In genomic region chr11:86626714-86627113, GRCm38 (mm10) we compare ENCODE assay signal across 2 mouse cellular contexts.
TF ChIP-seq lines count a peak whose summit lies in the region.

No protein-coding gene starts in this region.

TF ChIP-seq in CH12.LX, 34 proteins besides CTCF, POLR2A, EP300 and RAD21:
- TF ChIP-seq USF2 (conservative IDR thresholded peaks at IDR 0.05; ENCODE audit: low read depth, low read length): no peak
- no peak for TF ChIP-seq E2F4 (IDR thresholded peaks at IDR 0.05; ENCODE audit: insufficient replicate concordance, low read depth, low read length)
- no peak for TF ChIP-seq NELFE (IDR thresholded peaks at IDR 0.05; ENCODE audit: low read depth, low read length)
- TF ChIP-seq KAT2A (IDR thresholded peaks at IDR 0.05; ENCODE audit: insufficient replicate concordance, low read length): no peak
- TF ChIP-seq TCF12 (IDR thresholded peaks at IDR 0.05; ENCODE audit: low read depth, low read length): no peak
- TF ChIP-seq CHD1 (IDR thresholded peaks at IDR 0.05; ENCODE audit: low read depth, low read length): no peak
- no peak for TF ChIP-seq ZC3H11A (IDR thresholded peaks at IDR 0.05; ENCODE audit: low read depth, low read length)
- no peak for TF ChIP-seq SIN3A (IDR thresholded peaks at IDR 0.05; ENCODE audit: low read length)
- TF ChIP-seq POLR2AphosphoS2 (IDR thresholded peaks at IDR 0.05; ENCODE audit: low read depth, low read length): no peak
- no peak for TF ChIP-seq GABPA (IDR thresholded peaks at IDR 0.05; ENCODE audit: insufficient replicate concordance, low read depth, low read length)
- TF ChIP-seq NRF1 (IDR thresholded peaks at IDR 0.05; ENCODE audit: low read depth, low read length): no peak
- TF ChIP-seq ZNF384 (IDR thresholded peaks at IDR 0.05; ENCODE audit: low read depth, low read length): no peak
- TF ChIP-seq ELF1 (IDR thresholded peaks at IDR 0.05; ENCODE audit: low read depth, low read length): no peak

TF ChIP-seq in MEL, 35 proteins besides CTCF, POLR2A, EP300 and RAD21:
- TF ChIP-seq MYB (IDR thresholded peaks at IDR 0.05; ENCODE audit: low read depth, low read length) (peak; percentile 66), GATA1 (IDR thresholded peaks at IDR 0.05; ENCODE audit: low read depth, low read length) (peak; percentile 88), SIN3A (IDR thresholded peaks at IDR 0.05; ENCODE audit: low read length) (peak; percentile 52; the same call in 1 of the 2 replicates), E2F4 (IDR thresholded peaks at IDR 0.05; ENCODE audit: borderline replicate concordance, low read depth, low read length) (no peak), KAT2A (conservative IDR thresholded peaks at IDR 0.05; ENCODE audit: low read depth, low read length) (peak; percentile 27; the same call in 1 of the 2 replicates), TAL1 (IDR thresholded peaks at IDR 0.05; ENCODE audit: low read length) (peak; percentile 81), MXI1 (IDR thresholded peaks at IDR 0.05; ENCODE audit: low read depth, low read length) (0 out of 2 replicates have a peak, but pooled peaks have one; percentile 38), CHD1 (IDR thresholded peaks at IDR 0.05; ENCODE audit: low read depth, low read length) (no peak), ETS1 (IDR thresholded peaks at IDR 0.05; ENCODE audit: low read depth, low read length) (peak; percentile 75), BHLHE40 (IDR thresholded peaks at IDR 0.05; ENCODE audit: borderline replicate concordance, low read depth, low read length) (no peak), MAX (IDR thresholded peaks at IDR 0.05; ENCODE audit: low read length) (peak; percentile 38; the same call in 1 of the 2 replicates), SMC3 (IDR thresholded peaks at IDR 0.05; ENCODE audit: low read depth, low read length) (no peak), RCOR1 (IDR thresholded peaks at IDR 0.05; ENCODE audit: low read depth, low read length) (0 out of 2 replicates have a peak, but pooled peaks have one; percentile 10), TCF12 (IDR thresholded peaks at IDR 0.05; ENCODE audit: low read depth, low read length) (peak; percentile 94)
TF ChIP-seq in MEL: peak in this region for 10.
